Mouse (Mus musculus) hindbrain, postnatal 0 days (tissue): Measurements from ENCODE around the gene Impg1. TPM values are rescaled to one million over a fixed set of nuclear protein-coding genes. Genes with fewer than 3 reads are reported as not detected.
A peak's percentile ranks its signal among the peaks of the same experiment; 100 is the strongest.

ENCODE experiments used
- ATAC-seq: fragments of 200-750 bp; cut with Nextera tagmentation; 2 replicates; pipeline ENCODE4 v1.8.0; 2017; ENCODE audit warnings: mild to moderate bottlenecking, moderate TSS enrichment, moderate library complexity
- DNase-seq: peaks from one replicate; pipeline ENCODE4 v3.0.0-alpha.2; 2015; ENCODE audit warnings: low spot score
- H3K27ac ChIP-seq: fragments of 300-500 bp; sonication (generic); 2 replicates; pipeline ENCODE4 v1.5.1; 2014; ENCODE audit warnings: mild to moderate bottlenecking
- H3K27me3 ChIP-seq: fragments of 300-500 bp; sonication (generic); 2 replicates; pipeline ENCODE4 v1.6.1; 2014; ENCODE audit warnings: low read length, mixed read lengths; ENCODE audit not compliant: insufficient read depth
- H3K36me3 ChIP-seq: fragments of 300-500 bp; sonication (generic); 2 replicates; pipeline ENCODE4 v1.6.1; 2014; ENCODE audit warnings: low read length, mixed read lengths; ENCODE audit not compliant: insufficient read depth
- H3K4me1 ChIP-seq: fragments of 300-500 bp; sonication (generic); 2 replicates; pipeline ENCODE4 v1.6.1; 2014; ENCODE audit warnings: antibody characterized with exemption, low read length, mixed read lengths; ENCODE audit not compliant: insufficient read depth
- H3K4me2 ChIP-seq: fragments of 300-500 bp; sonication (generic); 2 replicates; pipeline ENCODE4 v1.6.1; 2014; ENCODE audit warnings: low read depth, mild to moderate bottlenecking, low read length, moderate library complexity, mixed read lengths
- H3K4me3 ChIP-seq: fragments of 300-500 bp; sonication (generic); 2 replicates; pipeline ENCODE4 v1.5.1; 2014; ENCODE audit warnings: low read length
- H3K9ac ChIP-seq: fragments of 300-500 bp; sonication (generic); replicated peaks from 2 replicates; pipeline ENCODE4 v1.6.1; 2014; ENCODE audit warnings: mild to moderate bottlenecking, low read length, moderate library complexity, mixed read lengths
- H3K9me3 ChIP-seq: fragments of 300-500 bp; sonication (generic); 2 replicates; pipeline ENCODE4 v1.6.1; 2016; ENCODE audit warnings: low read length, mixed read lengths
- CTCF ChIP-seq: IDR thresholded peaks from 2 replicates; pipeline ENCODE4 v1.5.1; 2016; ENCODE audit warnings: antibody characterized with exemption, control low read depth, low read depth
- WGBS: fragments of 180-500 bp; shearing (Covaris S2); extraction: QIAGEN DNeasy Blood & Tissue Kit; methylation state at CpG from one replicate; pipeline ENCODE4 v1.1.7; 2014; 5-methylcytosine and 5-hydroxymethylcytosine counted together
- polyA plus RNA-seq: library from polyadenylated mRNA; unstranded; fragments of >200 nt; fragmentation: Nextera tagmentation; extraction: Ambion mirVana; gene quantifications from 2 replicates; pipeline ENCODE4 v1.2.1, GENCODE M21; 2015
- total RNA-seq: library from RNA; depleted of rRNA; stranded (reverse); fragments of >200 nt; gene quantifications from 2 replicates; pipeline ENCODE4 v1.2.3, GENCODE M21; 2014

Gene Impg1
- total and polyA plus RNA-seq, 2 experiments from 2014 or later: 0.26 TPM; not detected in 1

GRCm38 (mm10) chr9:80307629-80308028, 157.7 kb downstream of the Impg1 start:
- H3K4me3 ChIP-seq: no peak overlapping the region
- ATAC-seq: peak; percentile 47; the same call in 1 of the 2 replicates
- H3K27ac ChIP-seq: no peak overlapping the region
- TF ChIP-seq CTCF: no peak
- no peak for DNase-seq
- H3K9ac ChIP-seq: no peak overlapping the region
- no peaks in the 10 kb centered on the region for H3K36me3 ChIP-seq
- WGBS: 78% methylated on average over 13 of the region's 13 CpGs
- no peak overlapping the region for H3K4me2 ChIP-seq
- H3K27me3 ChIP-seq: no peaks in the 10 kb centered on the region
- H3K4me1 ChIP-seq: no peaks in the 10 kb centered on the region
- H3K9me3 ChIP-seq: no peaks in the 10 kb centered on the region

- DNase-seq: peak; percentile 61
- Histone ChIP-seq H3K27me3 (no peaks in the 10 kb centered on the region), H3K27ac (0 out of 2 replicates have a peak overlapping the region, but pooled peaks have one; percentile 29), H3K4me2 (peak overlapping the region; percentile 47), H3K9me3 (no peaks in the 10 kb centered on the region), H3K36me3 (no peaks in the 10 kb centered on the region), H3K9ac (0 out of 2 replicates have a peak overlapping the region, but pooled peaks have one; percentile 30), H3K4me3 (peak overlapping the region; percentile 18), H3K4me1 (no peaks in the 10 kb centered on the region)
- 25% methylated on average over 11 of the region's 11 CpGs for WGBS
- ATAC-seq: peak; percentile 75
- peak; percentile 40; the same call in 1 of the 2 replicates for TF ChIP-seq CTCF
Observed at GRCm38 (mm10) chr9:80306853-80307252, 158.4 kb downstream of the Impg1 start.

GRCm38 (mm10) chr9:80306390-80306789, 158.9 kb downstream of the Impg1 start:
- H3K4me3 ChIP-seq: no peak overlapping the region
- no peaks in the 10 kb centered on the region for H3K27me3 ChIP-seq
- no peaks in the 10 kb centered on the region for H3K36me3 ChIP-seq
- H3K9me3 ChIP-seq: no peaks in the 10 kb centered on the region
- H3K9ac ChIP-seq: 0 out of 2 replicates have a peak overlapping the region, but pooled peaks have one; percentile 30
- peak; percentile 74 for ATAC-seq
- TF ChIP-seq CTCF: no peak
- 62% methylated on average over 4 of the region's 4 CpGs for WGBS
- DNase-seq: no peak
- 0 out of 2 replicates have a peak overlapping the region, but pooled peaks have one; percentile 29 for H3K27ac ChIP-seq
- no peaks in the 10 kb centered on the region for H3K4me1 ChIP-seq
- H3K4me2 ChIP-seq: peak overlapping the region; percentile 47

- 80% methylated on average over 4 of the region's 4 CpGs for WGBS
- no peaks in the 10 kb centered on the region for H3K4me1 ChIP-seq
- H3K27ac ChIP-seq: no peak overlapping the region
- peak; percentile 32; the same call in 1 of the 2 replicates for TF ChIP-seq CTCF
- H3K27me3 ChIP-seq: no peaks in the 10 kb centered on the region
- H3K4me2 ChIP-seq: no peak overlapping the region
- H3K4me3 ChIP-seq: no peak overlapping the region
- DNase-seq (peak; percentile 24), ATAC-seq (no peak)
- H3K36me3 ChIP-seq: no peaks in the 10 kb centered on the region
- H3K9ac ChIP-seq: no peak overlapping the region
- no peaks in the 10 kb centered on the region for H3K9me3 ChIP-seq
Observed at GRCm38 (mm10) chr9:80303518-80303917, 161.8 kb downstream of the Impg1 start.

- Histone ChIP-seq H3K27me3 (no peaks in the 10 kb centered on the region), H3K4me2 (no peak overlapping the region), H3K36me3 (no peaks in the 10 kb centered on the region), H3K4me3 (no peak overlapping the region), H3K27ac (no peak overlapping the region), H3K9ac (no peak overlapping the region), H3K9me3 (no peaks in the 10 kb centered on the region), H3K4me1 (no peaks in the 10 kb centered on the region)
- no peak for ATAC-seq
- DNase-seq: no peak
- TF ChIP-seq CTCF: no peak
- WGBS: 91% methylated on average over 9 of the region's 9 CpGs
Observed at GRCm38 (mm10) chr9:80299031-80299430, 166.2 kb downstream of the Impg1 start.

GRCm38 (mm10) chr9:80296086-80296485, 169.2 kb downstream of the Impg1 start:
- no peak for ATAC-seq

GRCm38 (mm10) chr9:80293056-80293584, 172.2 kb downstream of the Impg1 start:
- Histone ChIP-seq H3K9ac (no peak overlapping the region), H3K4me2 (no peak overlapping the region), H3K4me1 (no peaks in the 10 kb centered on the region), H3K27me3 (no peaks in the 10 kb centered on the region), H3K9me3 (no peaks in the 10 kb centered on the region), H3K36me3 (peaks cover 5% of the 10 kb centered on the region; the same call in 1 of the 2 replicates), H3K27ac (no peak overlapping the region), H3K4me3 (no peak overlapping the region)
- TF ChIP-seq CTCF: peak; percentile 70
- whole genome bisulfite sequencing: 58% methylated on average over 2 of the region's 2 CpGs
- DNase-seq: peak; percentile 83
- no peak for ATAC-seq

More at GRCm38 (mm10) chr9:80296086-80296485, 169.2 kb downstream of the Impg1 start:
- no peak for TF ChIP-seq CTCF
- Histone ChIP-seq H3K4me2 (no peak overlapping the region), H3K27me3 (no peaks in the 10 kb centered on the region), H3K4me3 (no peak overlapping the region), H3K4me1 (no peaks in the 10 kb centered on the region), H3K36me3 (no peaks in the 10 kb centered on the region; the same call in 1 of the 2 replicates), H3K9ac (no peak overlapping the region), H3K27ac (no peak overlapping the region), H3K9me3 (no peaks in the 10 kb centered on the region)
- WGBS: 72% methylated on average over 4 of the region's 4 CpGs
- DNase-seq: no peak
